Mouse (Mus musculus) frontal cortex, adult 2 months (tissue): ENCODE data around the gene Sppl2c. TPM values are rescaled to one million over a fixed set of nuclear protein-coding genes. Genes with fewer than 3 reads are reported as not detected.
"Not testable (repeated sequence)": the region's sequence is repeated elsewhere in the genome, so short reads cannot be mapped to it uniquely, and the experiment has no call there.

Experiments
- DNase-seq, 2 experiments: peaks; one replicate each; pipeline ENCODE4 v3.0.0; 2022; ENCODE audit warnings: low spot score in 1 of 2; ENCODE audit errors: extremely low spot score in 1 of 2
- polyA plus RNA-seq: library from polyadenylated mRNA; depleted of rRNA; stranded (reverse); fragments of >200 nt; gene quantifications from 2 replicates; pipeline ENCODE4 v1.2.3, GENCODE M21; 2012

The Sppl2c gene
- polyA plus RNA-seq, 1 experiment: not detected

- DNase-seq: no peak
These were observed 9.3 kb downstream of the Sppl2c start for GRCm38 (mm10) chr11:104195382-104195781.

GRCm38 (mm10) chr11:104195791-104196190, 9.7 kb downstream of the Sppl2c start:
- DNase-seq: peak; percentile 87 to 98

GRCm38 (mm10) chr11:104197861-104198260, 11.7 kb downstream of the Sppl2c start:
- DNase-seq: no peak

- no peak for DNase-seq
These were observed 17.1 kb downstream of the Sppl2c start for GRCm38 (mm10) chr11:104203271-104203670.

GRCm38 (mm10) chr11:104206573-104206972, 20.4 kb downstream of the Sppl2c start:
- no peak for DNase-seq

GRCm38 (mm10) chr11:104209041-104209440, 22.9 kb downstream of the Sppl2c start:
- no peak for DNase-seq

- no peak for DNase-seq
These were observed 25.1 kb downstream of the Sppl2c start for GRCm38 (mm10) chr11:104211251-104211650.

- not testable (repeated sequence) for DNase-seq
These were observed 28.0 kb downstream of the Sppl2c start for GRCm38 (mm10) chr11:104214128-104214527.

GRCm38 (mm10) chr11:104218075-104218474, 31.9 kb downstream of the Sppl2c start:
- DNase-seq: no peak

GRCm38 (mm10) chr11:104220291-104220690, 34.2 kb downstream of the Sppl2c start:
- DNase-seq: no peak

GRCm38 (mm10) chr11:104221751-104222150, 35.6 kb downstream of the Sppl2c start:
- DNase-seq: no peak

GRCm38 (mm10) chr11:104223301-104223700, 37.2 kb downstream of the Sppl2c start:
- DNase-seq: no peak

GRCm38 (mm10) chr11:104229391-104229790, 43.3 kb downstream of the Sppl2c start:
- DNase-seq: no peak

GRCm38 (mm10) chr11:104230066-104230778, 44.1 kb downstream of the Sppl2c start:
- DNase-seq: no peak

GRCm38 (mm10) chr11:104231041-104231911, 45.1 kb downstream of the Sppl2c start, which contains the start of gene Mapt:
TSS of gene Mapt (plus strand) at chr11:104231390.
- peak; percentile 79 to 94 for DNase-seq

- peak in 1 of 2 experiments; percentile 71 for DNase-seq
These were observed 46.3 kb downstream of the Sppl2c start for GRCm38 (mm10) chr11:104232141-104233061.

GRCm38 (mm10) chr11:104233101-104233500, 47.0 kb downstream of the Sppl2c start:
- DNase-seq: no peak

- no peak for DNase-seq
These were observed 47.6 kb downstream of the Sppl2c start for GRCm38 (mm10) chr11:104233574-104234206.

- DNase-seq: no peak
These were observed 48.6 kb downstream of the Sppl2c start for GRCm38 (mm10) chr11:104234680-104235079.

GRCm38 (mm10) chr11:104235881-104236280, 49.8 kb downstream of the Sppl2c start:
- no peak for DNase-seq
